Comparison of ENCODE assay signal across 14 mouse cellular contexts in the genomic region with DNA sequence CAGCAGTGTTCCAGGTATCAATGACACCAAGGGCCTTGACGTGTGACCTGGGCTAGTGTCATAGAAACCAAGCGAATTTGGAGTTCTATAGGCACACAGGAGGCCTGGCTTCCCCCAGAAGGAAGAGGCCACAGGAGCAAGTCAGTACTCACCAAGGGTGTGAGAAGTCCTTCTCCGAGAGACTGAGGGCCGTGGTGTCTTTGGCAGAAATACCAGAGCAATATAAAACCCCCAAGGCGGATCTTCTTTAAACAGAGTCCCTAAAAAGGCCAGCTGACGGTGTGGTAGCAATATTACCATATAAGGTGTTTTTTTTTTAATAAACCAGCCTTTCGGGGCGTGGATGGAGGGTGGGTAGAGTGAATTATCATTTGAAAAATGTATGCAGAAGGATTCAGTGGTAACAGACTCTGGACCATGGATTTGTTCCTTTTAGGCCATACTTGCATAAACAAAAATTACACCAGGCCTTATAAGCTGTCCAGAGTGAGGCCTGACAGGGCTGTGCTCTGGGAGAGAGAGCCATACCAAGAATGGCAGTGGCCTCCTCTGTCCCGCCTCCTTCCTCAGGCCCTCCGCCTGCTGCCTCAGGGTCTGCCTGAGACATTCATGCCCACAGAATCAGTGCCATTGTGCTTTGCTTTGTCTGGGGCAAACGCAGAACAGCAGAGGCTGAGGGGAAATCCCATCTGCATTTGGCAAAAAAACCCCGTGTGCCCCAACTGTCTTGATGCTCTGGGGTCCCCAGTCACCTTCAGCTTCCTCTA. TPM values are rescaled to one million over a fixed set of nuclear protein-coding genes. Genes with fewer than 3 reads are reported as not detected.
DNase-seq lines count a peak whose midpoint lies in the region; ATAC-seq and TF ChIP-seq lines count a peak whose summit lies in the region.
"Had no signal": no experiment of that assay in that cellular context is flagged by ENCODE, and none has a peak within 500 bp of the region (broad histone marks: within the 10 kb centered on the region; RNA-seq: fewer than 3 reads in every experiment).

A gene (minus strand): TSS at position 238 of the 767 bp plus-strand sequence.

- no peaks in the 10 kb centered on the region for H3K9me3 ChIP-seq in heart, embryonic 10.5 days
- H3K9me3 ChIP-seq in midbrain, embryonic 14.5 days (ENCODE audit: control insufficient read depth, low read length), result no peaks in the 10 kb centered on the region
- no peaks in the 10 kb centered on the region for H3K9me3 ChIP-seq in midbrain, embryonic 15.5 days
- H3K9me3 ChIP-seq: forebrain, embryonic 15.5 days had no signal

- no peak for ATAC-seq in midbrain, embryonic 14.5 days (ENCODE audit: low FRiP score, low TSS enrichment)
- ATAC-seq in midbrain, embryonic 15.5 days (replicated peaks), result no peak
- ATAC-seq in hematopoietic stem cell, adult 5-6 weeks (replicated peaks in 1 of 2; ENCODE audit: insufficient read depth in 1 of 2, low FRiP score in 2 of 2, low TSS enrichment in 1 of 2, low read depth in 1 of 2, poor library complexity in 2 of 2, severe bottlenecking in 2 of 2), result peak; percentile 9 to 27; a peak in 1 of 4 replicates
- ATAC-seq: forebrain, embryonic 15.5 days had no signal

- peaks cover 20% of the 10 kb centered on the region for H3K4me1 ChIP-seq in heart, embryonic 10.5 days
- H3K4me1 ChIP-seq in midbrain, embryonic 14.5 days (ENCODE audit: control insufficient read depth, insufficient read depth, low read length), result 0 out of 2 replicates have a peak, but pooled peaks cover 3% of the 10 kb centered on the region
- H3K4me1 ChIP-seq in midbrain, embryonic 15.5 days, result no peaks in the 10 kb centered on the region
- peaks cover 3% of the 10 kb centered on the region; the same call in 1 of the 2 replicates for H3K4me1 ChIP-seq in small intestine, adult 2 months (ENCODE audit: control insufficient read depth, insufficient read depth, insufficient read length, low read length)
- H3K4me1 ChIP-seq: forebrain, embryonic 15.5 days had no signal

- no peak for TF ChIP-seq POLR2A in small intestine, adult 2 months (IDR thresholded peaks at IDR 0.05; ENCODE audit: low read depth, low read length)

- intact Hi-C loops in heart, postnatal 10 days (cut with DNase I), result no loop called here

- H3K9ac ChIP-seq in midbrain, embryonic 14.5 days (replicated peaks; ENCODE audit: low read length), result no peak within 1 kb of the TSS
- no peak within 1 kb of the TSS for H3K9ac ChIP-seq in midbrain, embryonic 15.5 days
- H3K9ac ChIP-seq: forebrain, embryonic 15.5 days had no signal

- WGBS in heart, embryonic 10.5 days, result 67% methylated on average over 12 of the region's 12 CpGs
- 68% methylated on average over 12 of the region's 12 CpGs for WGBS in midbrain, embryonic 14.5 days
- WGBS in midbrain, embryonic 15.5 days, result 66% methylated on average over 12 of the region's 12 CpGs
- WGBS in small intestine, adult 2 months, result 75% methylated on average over 12 of the region's 12 CpGs

- no peaks in the 10 kb centered on the region for H3K27me3 ChIP-seq in heart, embryonic 10.5 days (ENCODE audit: insufficient read depth, poor library complexity, severe bottlenecking)
- no peaks in the 10 kb centered on the region for H3K27me3 ChIP-seq in midbrain, embryonic 14.5 days (ENCODE audit: control insufficient read depth, insufficient read depth, low read length)
- H3K27me3 ChIP-seq in midbrain, embryonic 15.5 days (replicated peaks), result no peaks in the 10 kb centered on the region
- H3K27me3 ChIP-seq in small intestine, adult 2 months (ENCODE audit: control insufficient read depth, insufficient read depth, low read length), result no peaks in the 10 kb centered on the region
- H3K27me3 ChIP-seq: forebrain, embryonic 15.5 days had no signal

- H3K4me2 ChIP-seq in midbrain, embryonic 14.5 days (ENCODE audit: low read length), result no peak within 1 kb of the TSS
- H3K4me2 ChIP-seq in midbrain, embryonic 15.5 days, result no peak within 1 kb of the TSS
- H3K4me2 ChIP-seq: forebrain, embryonic 15.5 days; liver, embryonic 11.5 days had no signal

- DNase-seq in heart, embryonic 10.5 days (ENCODE audit: low spot score), result no peak
- DNase-seq in heart, postnatal 10 days, result no peak
- peak; percentile 2 for DNase-seq in midbrain, embryonic 14.5 days
- no peak for DNase-seq in thymus, postnatal 25 days
- DNase-seq in layer of hippocampus, adult 8-10 months (ENCODE audit: low spot score in 2 of 2), result no peak
- DNase-seq: adrenal gland, adult 2 months; cerebellum, adult 9-11 months; kidney, postnatal 10 days; right cerebral cortex, adult 18-20 months had no signal

- peak within 1 kb of the TSS; percentile 47; the same call in 1 of the 2 replicates for H3K27ac ChIP-seq in heart, embryonic 10.5 days
- H3K27ac ChIP-seq in midbrain, embryonic 14.5 days (replicated peaks; ENCODE audit: low read depth, low read length), result no peak within 1 kb of the TSS
- no peak within 1 kb of the TSS for H3K27ac ChIP-seq in midbrain, embryonic 15.5 days
- H3K27ac ChIP-seq in small intestine, adult 2 months (ENCODE audit: insufficient read depth, low read depth, low read length), result peak within 1 kb of the TSS; percentile 66
- H3K27ac ChIP-seq: forebrain, embryonic 15.5 days had no signal

- no peaks in the 10 kb centered on the region for H3K36me3 ChIP-seq in heart, embryonic 10.5 days
- no peaks in the 10 kb centered on the region for H3K36me3 ChIP-seq in midbrain, embryonic 14.5 days (ENCODE audit: control insufficient read depth, insufficient read depth, low read length)
- no peaks in the 10 kb centered on the region for H3K36me3 ChIP-seq in midbrain, embryonic 15.5 days (replicated peaks)
- no peaks in the 10 kb centered on the region for H3K36me3 ChIP-seq in small intestine, adult 2 months (ENCODE audit: control insufficient read depth, insufficient read depth, low read length)
- H3K36me3 ChIP-seq: forebrain, embryonic 15.5 days had no signal

- TF ChIP-seq CTCF in small intestine, adult 2 months (IDR thresholded peaks at IDR 0.05; ENCODE audit: extremely low read depth, insufficient read length, insufficient replicate concordance, low read depth, low read length), result no peak

- no peak within 1 kb of the TSS for H3K4me3 ChIP-seq in heart, embryonic 10.5 days
- H3K4me3 ChIP-seq in midbrain, embryonic 14.5 days (replicated peaks; ENCODE audit: low read depth, low read length), result no peak within 1 kb of the TSS
- no peak within 1 kb of the TSS for H3K4me3 ChIP-seq in midbrain, embryonic 15.5 days
- peak within 1 kb of the TSS; percentile 20; the same call in 1 of the 2 replicates for H3K4me3 ChIP-seq in small intestine, adult 2 months (ENCODE audit: low read depth, low read length)
- H3K4me3 ChIP-seq: forebrain, embryonic 15.5 days had no signal

RNA-seq across cellular contexts. Expression of the gene that starts here (rescaled TPM):
- 1.7 and 7.0 TPM in 2 replicates for polyA plus RNA-seq in heart, embryonic 10.5 days (2016; fragmentation: Nextera tagmentation; extraction: Ambion mirVana)
- total RNA-seq in heart, postnatal 10 days (2021), result 1 to 10 TPM; 5.0 to 8.2 TPM
- polyA plus RNA-seq in midbrain, embryonic 14.5 days (2014; fragmentation: Nextera tagmentation; extraction: Ambion mirVana), result 2.3 TPM in 1 of 2 replicates, not detected in the other
- polyA plus RNA-seq in midbrain, embryonic 15.5 days (2015; fragmentation: Nextera tagmentation; extraction: Ambion mirVana), result 2.2 and 2.6 TPM in 2 replicates
- not detected in 2 replicates for total RNA-seq in hematopoietic stem cell, adult 5-6 weeks (2017)
- polyA plus RNA-seq in small intestine, adult 2 months (2012; rRNA removed), result 316 and 353 TPM in 2 replicates
- not detected for total RNA-seq in layer of hippocampus, adult 8-10 months (2022)

Comparison
In these comparisons a context has a peak if more than half of its experiments do, and no peak if none do; other contexts are left out.
1. RNA of the gene that starts here (polyA plus RNA-seq): 316 to 353 TPM in small intestine, adult 2 months; 1.7 to 7.0 TPM in heart, embryonic 10.5 days, 2.3 TPM in midbrain, embryonic 14.5 days and 2.2 to 2.6 TPM in midbrain, embryonic 15.5 days; every median in the first group is over 10 times any median in the second.
2. Peak in ATAC-seq in hematopoietic stem cell, adult 5-6 weeks; RNA of the gene not detected or under 1 TPM.
3. H3K27ac ChIP-seq: peak in heart, embryonic 10.5 days (single experiment) and small intestine, adult 2 months (single experiment); none in midbrain, embryonic 14.5 days (single experiment) and midbrain, embryonic 15.5 days (single experiment).